Mouse (Mus musculus) testis, adult 2 months (tissue): Measurements from ENCODE around the gene Maz. TPM values are rescaled to one million over a fixed set of nuclear protein-coding genes. Genes with fewer than 3 reads are reported as not detected.

Experiments used
- H3K27ac ChIP-seq: fragments of 200-500 bp; 2 replicates; pipeline ENCODE4 v1.5.1; 2012; ENCODE audit warnings: low read depth, low read length; ENCODE audit not compliant: control insufficient read depth, insufficient read depth
- H3K27me3 ChIP-seq: fragments of 200-500 bp; 2 replicates; pipeline ENCODE4 v1.6.1; 2012; ENCODE audit warnings: mild to moderate bottlenecking, low read length, moderate library complexity; ENCODE audit not compliant: control insufficient read depth, insufficient read depth
- H3K36me3 ChIP-seq: fragments of 200-500 bp; 2 replicates; pipeline ENCODE4 v1.6.1; 2012; ENCODE audit warnings: mild to moderate bottlenecking, low read length; ENCODE audit not compliant: control insufficient read depth, insufficient read depth
- H3K4me1 ChIP-seq: fragments of 200-500 bp; 2 replicates; pipeline ENCODE4 v1.6.1; 2012; ENCODE audit warnings: low read length; ENCODE audit not compliant: control insufficient read depth, insufficient read depth
- H3K4me3 ChIP-seq: fragments of 200-500 bp; 2 replicates; pipeline ENCODE4 v1.5.1; 2012; ENCODE audit warnings: low read depth, mild to moderate bottlenecking, low read length, moderate library complexity, mixed read lengths; ENCODE audit not compliant: control insufficient read depth
- CTCF ChIP-seq: fragments of 200-500 bp; IDR thresholded peaks from 2 replicates; pipeline ENCODE4 v1.5.1; 2012; ENCODE audit warnings: low read depth, mild to moderate bottlenecking, inconsistent platforms, low read length, moderate library complexity; ENCODE audit not compliant: control insufficient read depth, insufficient read depth, insufficient replicate concordance
- POLR2A ChIP-seq: fragments of 200-500 bp; IDR thresholded peaks from 2 replicates; pipeline ENCODE4 v1.6.1; 2012; ENCODE audit warnings: low read depth, mild to moderate bottlenecking, inconsistent platforms, low read length, moderate library complexity; ENCODE audit not compliant: control insufficient read depth
- polyA plus RNA-seq: library from polyadenylated mRNA; depleted of rRNA; stranded (reverse); fragments of >200 nt; gene quantifications from 2 replicates; pipeline ENCODE4 v1.2.3, GENCODE M21; 2012; rRNA removed

Maz gene
- 59.1 and 59.6 TPM in 2 replicates for polyA plus RNA-seq

GRCm38 (mm10) chr7:127026984-127027726, at the start of gene Maz:
Gene Maz (minus strand): TSS chr7:127027037.
- peaks cover 20% of the 10 kb centered on the region for H3K4me1 ChIP-seq
- TF ChIP-seq POLR2A (peak; percentile 52), CTCF (no peak)
- peak within 1 kb of the TSS; percentile 97 for H3K4me3 ChIP-seq
- no peaks in the 10 kb centered on the region for H3K27me3 ChIP-seq
- no peaks in the 10 kb centered on the region; the same call in 1 of the 2 replicates for H3K36me3 ChIP-seq
- peak within 1 kb of the TSS; percentile 99 for H3K27ac ChIP-seq

GRCm38 (mm10) chr7:127076188-127076587, 49.4 kb upstream of the Maz start:
- Histone ChIP-seq H3K36me3 (no peaks in the 10 kb centered on the region), H3K4me1 (no peaks in the 10 kb centered on the region), H3K27ac (no peak overlapping the region), H3K27me3 (no peaks in the 10 kb centered on the region), H3K4me3 (no peak overlapping the region)
- TF ChIP-seq POLR2A (no peak), CTCF (no peak)

DNA sequence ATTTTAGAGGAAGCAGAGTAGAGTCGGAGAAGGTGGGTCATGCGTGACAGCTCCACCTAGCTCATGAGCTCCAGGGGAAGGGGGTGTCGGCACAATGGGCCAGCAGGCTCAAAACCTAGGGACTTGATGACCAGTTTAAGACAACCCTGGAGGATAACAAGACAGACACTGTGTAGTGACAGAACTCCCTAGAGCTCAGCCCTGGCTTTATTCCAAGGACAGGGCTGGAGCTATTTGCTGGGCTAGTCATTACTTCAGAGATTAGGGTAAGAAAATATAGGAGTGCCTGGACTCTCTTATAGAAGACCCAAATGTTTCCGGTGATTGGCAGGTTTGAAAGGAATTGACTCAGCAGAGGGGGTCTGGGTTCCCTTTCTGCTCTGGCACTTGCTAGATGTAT, 46.4 kb upstream of the Maz start:
- Histone ChIP-seq H3K27ac (no peak overlapping the region), H3K4me3 (no peak overlapping the region), H3K4me1 (no peaks in the 10 kb centered on the region), H3K27me3 (no peaks in the 10 kb centered on the region), H3K36me3 (no peaks in the 10 kb centered on the region)
- no peak for TF ChIP-seq CTCF
- TF ChIP-seq POLR2A, result no peak

- Histone ChIP-seq H3K36me3 (no peaks in the 10 kb centered on the region), H3K27ac (no peak overlapping the region), H3K27me3 (no peaks in the 10 kb centered on the region), H3K4me3 (no peak overlapping the region), H3K4me1 (no peaks in the 10 kb centered on the region)
- TF ChIP-seq CTCF (no peak), POLR2A (no peak)
Observed at GRCm38 (mm10) chr7:127070871-127071413, 44.1 kb upstream of the Maz start.

DNA sequence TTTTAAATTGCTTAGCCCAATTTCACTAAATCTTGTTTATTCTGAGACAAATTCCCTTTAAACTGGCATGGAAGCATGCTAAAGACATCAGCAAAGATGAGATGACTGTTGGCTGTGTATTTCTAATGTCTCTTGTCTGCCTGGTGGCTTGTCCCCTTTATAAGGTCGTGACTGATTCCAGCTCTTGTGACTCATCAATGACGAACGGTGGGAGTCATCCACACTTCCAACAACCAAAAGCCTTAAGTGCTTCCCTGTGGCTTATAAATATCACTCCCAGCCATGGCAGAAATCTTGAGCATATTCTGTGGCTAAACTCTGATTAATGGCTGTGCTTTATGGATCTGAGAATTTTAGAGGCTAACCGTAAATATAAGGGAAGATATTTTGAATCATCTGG, 39.5 kb upstream of the Maz start:
- TF ChIP-seq POLR2A (no peak), CTCF (no peak)
- no peak overlapping the region for H3K27ac ChIP-seq
- H3K4me3 ChIP-seq, result no peak overlapping the region
- H3K4me1 ChIP-seq, result no peaks in the 10 kb centered on the region
- H3K36me3 ChIP-seq, result no peaks in the 10 kb centered on the region
- no peaks in the 10 kb centered on the region for H3K27me3 ChIP-seq

DNA sequence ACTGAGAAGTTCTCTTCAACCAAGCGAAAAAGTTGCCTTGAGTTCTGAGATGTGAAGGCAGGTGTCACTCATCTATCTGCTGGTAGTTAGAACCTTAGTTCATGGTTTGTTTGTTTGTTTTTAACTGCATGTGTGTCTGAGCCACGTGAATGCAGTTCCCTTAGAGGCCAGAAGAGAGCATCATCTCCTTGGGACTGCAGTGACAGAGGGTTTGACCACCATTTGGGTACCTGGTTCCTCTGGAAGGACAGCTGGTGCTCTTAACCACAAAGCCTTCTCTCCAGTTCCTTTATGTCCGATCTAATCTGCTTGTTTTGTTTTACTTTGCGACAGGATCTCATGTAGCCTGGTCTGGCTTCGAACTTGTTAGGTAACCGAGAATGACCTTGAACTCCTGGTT, 38.7 kb upstream of the Maz start:
- H3K27me3 ChIP-seq, result no peaks in the 10 kb centered on the region
- no peak overlapping the region for H3K4me3 ChIP-seq
- no peak for TF ChIP-seq CTCF
- no peak for TF ChIP-seq POLR2A
- no peak overlapping the region for H3K27ac ChIP-seq
- H3K36me3 ChIP-seq, result no peaks in the 10 kb centered on the region
- no peaks in the 10 kb centered on the region for H3K4me1 ChIP-seq

DNA sequence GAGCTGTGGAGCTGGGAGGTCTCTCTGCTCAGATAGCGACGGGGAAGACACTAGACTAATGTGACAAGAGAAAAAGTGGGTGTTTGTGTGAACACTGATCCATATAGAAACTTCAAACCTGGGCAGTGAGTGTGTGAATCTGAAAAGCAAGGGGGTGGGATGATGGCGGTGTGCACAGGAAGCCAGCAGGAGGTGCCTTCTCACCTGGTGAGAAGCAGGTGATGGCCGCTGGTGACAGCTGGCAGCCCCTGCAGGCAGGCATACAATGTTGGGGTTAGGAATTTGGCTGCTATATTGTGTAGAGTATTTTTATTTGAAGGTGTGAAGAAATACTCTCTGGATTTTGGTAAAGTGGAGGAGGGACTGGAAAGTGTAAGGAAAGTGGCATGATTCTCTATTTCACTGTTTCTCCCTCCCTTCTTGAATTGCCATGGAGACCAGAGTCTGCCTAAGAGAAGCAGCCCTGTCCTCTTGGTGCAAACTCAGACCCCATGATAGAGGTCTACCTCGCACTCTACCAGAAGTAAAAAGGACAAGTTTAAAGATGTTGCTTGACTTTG, 28.3 kb upstream of the Maz start:
- no peaks in the 10 kb centered on the region for H3K27me3 ChIP-seq
- H3K4me3 ChIP-seq, result no peak overlapping the region
- H3K36me3 ChIP-seq, result no peaks in the 10 kb centered on the region
- no peak overlapping the region for H3K27ac ChIP-seq
- H3K4me1 ChIP-seq, result no peaks in the 10 kb centered on the region
- no peak for TF ChIP-seq POLR2A
- TF ChIP-seq CTCF, result no peak
